Mouse (Mus musculus): ENCODE results near the gene Hba-x. TPM values are rescaled to one million over a fixed set of nuclear protein-coding genes. Genes with fewer than 3 reads are reported as not detected.

The Hba-x gene
- total RNA-seq, 2 experiments from 2014 or later = 0.68 to 8.8 TPM

- ATAC-seq (replicated peaks; ENCODE audit: low FRiP score, poor library complexity, severe bottlenecking) = no peak
Observed at GRCm38 (mm10) chr11:32309446-32309845, 33.2 kb downstream of the Hba-x start.

DNA sequence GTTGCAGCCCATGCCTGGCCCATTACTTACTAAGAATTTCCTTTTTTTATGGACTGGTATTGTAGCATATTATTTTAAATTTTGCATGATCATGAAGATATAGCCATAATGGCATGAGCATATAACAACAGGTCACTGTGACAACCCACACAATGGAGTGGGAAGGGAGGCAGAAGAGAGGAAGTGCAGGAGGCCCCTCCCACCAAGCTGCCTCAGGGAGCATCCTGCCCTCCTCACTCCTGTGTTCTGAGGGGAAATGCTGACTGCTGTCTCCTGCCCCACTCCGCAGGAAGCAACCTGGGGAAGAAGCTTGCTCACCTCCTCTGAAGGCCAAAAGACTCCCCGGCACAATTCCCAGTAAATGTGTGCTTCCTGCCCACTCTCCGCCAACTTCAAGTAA is 33.7 kb downstream of the Hba-x start:
- ATAC-seq (replicated peaks; ENCODE audit: low FRiP score, poor library complexity, severe bottlenecking) = no peak

GRCm38 (mm10) chr11:32316009-32316408 is 39.8 kb downstream of the Hba-x start:
- no peak for ATAC-seq (replicated peaks; ENCODE audit: low FRiP score, poor library complexity, severe bottlenecking)

DNA sequence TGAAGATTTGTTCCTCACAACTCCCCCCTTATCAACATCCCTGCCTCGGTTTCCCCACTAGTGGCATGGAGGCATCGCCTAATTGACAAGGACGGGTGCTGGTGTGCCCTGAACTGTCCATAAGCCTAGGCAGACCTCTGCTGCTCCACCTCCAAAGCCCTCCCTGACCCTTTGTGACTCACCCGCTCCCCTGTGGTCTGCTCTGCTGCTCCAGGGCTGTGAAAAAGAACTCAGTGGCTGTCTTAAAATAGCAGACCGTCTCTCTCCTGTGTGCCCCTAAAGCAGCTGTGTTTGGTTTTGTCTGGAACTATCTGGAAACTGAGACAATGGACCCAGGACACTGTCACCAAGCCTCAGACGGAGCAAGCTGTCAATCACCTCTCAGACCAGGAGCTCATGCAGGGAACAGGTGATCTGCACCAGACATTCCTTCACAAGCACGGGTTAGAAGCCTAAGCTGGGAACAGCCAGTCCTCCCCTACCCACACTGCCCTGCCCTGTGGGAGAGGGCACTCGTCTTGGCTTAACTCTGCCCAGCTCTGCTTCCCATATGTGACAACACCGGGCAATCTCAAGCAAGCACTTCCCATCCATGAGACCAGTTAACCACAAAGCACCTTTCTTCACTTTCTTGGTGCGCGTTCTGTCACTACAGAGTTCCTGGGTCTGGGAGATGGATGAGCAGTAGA is 44.5 kb downstream of the Hba-x start:
- ATAC-seq (replicated peaks; ENCODE audit: low FRiP score, poor library complexity, severe bottlenecking) = peak; percentile 8; the same call in 1 of the 2 replicates

- peak; percentile 83 for ATAC-seq (replicated peaks; ENCODE audit: low FRiP score, poor library complexity, severe bottlenecking)
Observed at GRCm38 (mm10) chr11:32321196-32321565, 45.0 kb downstream of the Hba-x start.

DNA sequence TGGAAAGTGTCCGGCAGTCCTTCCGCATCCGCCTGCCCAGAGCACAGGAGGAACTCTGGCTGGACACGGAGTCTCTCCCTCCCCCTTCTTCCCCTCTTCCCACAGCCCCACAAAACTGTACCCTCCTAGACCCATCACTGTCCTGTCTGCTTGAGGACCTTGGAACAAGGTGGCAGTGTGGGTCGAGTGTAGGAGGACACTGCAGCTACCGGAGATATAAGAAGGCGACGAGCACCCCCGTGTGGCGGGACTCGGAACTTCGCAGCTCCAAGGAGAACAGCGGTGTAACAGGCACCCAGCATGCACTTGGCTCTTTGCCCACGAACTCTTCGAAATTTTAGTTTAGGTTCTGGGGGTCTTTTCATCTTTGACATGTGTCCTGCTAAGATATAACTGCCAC is 48.4 kb downstream of the Hba-x start:
- ATAC-seq (replicated peaks; ENCODE audit: low FRiP score, poor library complexity, severe bottlenecking) = peak; percentile 85

Other genes with a start within 250 kb of the Hba-x start
- gene Il9r, start 76.1 kb upstream of the Hba-x start, total RNA-seq (2015; ENCODE audit: low replicate concordance) = not detected in 2 replicates
- gene Il9r, start 76.1 kb upstream of the Hba-x start, total RNA-seq (2017; ENCODE audit: low replicate concordance) = not detected in 2 replicates
- 64.4 and 68.3 TPM in 2 replicates for gene Snrnp25, start 71.0 kb upstream of the Hba-x start, total RNA-seq (2015; ENCODE audit: low replicate concordance)
- gene Snrnp25, start 71.0 kb upstream of the Hba-x start, total RNA-seq (2017; ENCODE audit: low replicate concordance) = 29.9 and 61.1 TPM in 2 replicates
- gene Rhbdf1, start 54.1 kb upstream of the Hba-x start, total RNA-seq (2015; ENCODE audit: low replicate concordance) = not detected in 2 replicates
- 1.2 and 7.5 TPM in 2 replicates for gene Rhbdf1, start 54.1 kb upstream of the Hba-x start, total RNA-seq (2017; ENCODE audit: low replicate concordance)
- gene Mpg, start 49.9 kb upstream of the Hba-x start, total RNA-seq (2015; ENCODE audit: low replicate concordance) = 21.3 and 22.1 TPM in 2 replicates
- gene Mpg, start 49.9 kb upstream of the Hba-x start, total RNA-seq (2017; ENCODE audit: low replicate concordance) = 29.0 and 33.3 TPM in 2 replicates
- 58.0 and 62.7 TPM in 2 replicates for gene Nprl3, start 8.7 kb upstream of the Hba-x start, total RNA-seq (2015; ENCODE audit: low replicate concordance)
- 166 and 187 TPM in 2 replicates for gene Nprl3, start 8.7 kb upstream of the Hba-x start, total RNA-seq (2017; ENCODE audit: low replicate concordance)
- 59,368 and 63,767 TPM in 2 replicates for gene Hba-a1, start 7.1 kb downstream of the Hba-x start, total RNA-seq (2015; ENCODE audit: low replicate concordance)
- 14,861 and 24,674 TPM in 2 replicates for gene Hba-a1, start 7.1 kb downstream of the Hba-x start, total RNA-seq (2017; ENCODE audit: low replicate concordance)
- 294 and 334 TPM in 2 replicates for gene Hbq1b, start 10.6 kb downstream of the Hba-x start, total RNA-seq (2015; ENCODE audit: low replicate concordance)
- gene Hbq1b, start 10.6 kb downstream of the Hba-x start, total RNA-seq (2017; ENCODE audit: low replicate concordance) = 138 and 139 TPM in 2 replicates
- gene Hba-a2, start 20.1 kb downstream of the Hba-x start, total RNA-seq (2015; ENCODE audit: low replicate concordance) = 143,341 and 149,783 TPM in 2 replicates
- 224,706 and 268,423 TPM in 2 replicates for gene Hba-a2, start 20.1 kb downstream of the Hba-x start, total RNA-seq (2017; ENCODE audit: low replicate concordance)
- 28.2 and 42.2 TPM in 2 replicates for gene Hbq1a, start 23.7 kb downstream of the Hba-x start, total RNA-seq (2015; ENCODE audit: low replicate concordance)
- gene Hbq1a, start 23.7 kb downstream of the Hba-x start, total RNA-seq (2017; ENCODE audit: low replicate concordance) = 17.0 and 21.0 TPM in 2 replicates
- 0.42 and 0.96 TPM in 2 replicates for gene Sh3pxd2b, start 71.4 kb downstream of the Hba-x start, total RNA-seq (2015; ENCODE audit: low replicate concordance)
- 0.28 and 0.85 TPM in 2 replicates for gene Sh3pxd2b, start 71.4 kb downstream of the Hba-x start, total RNA-seq (2017; ENCODE audit: low replicate concordance)
- 0.58 and 1.3 TPM in 2 replicates for gene Ubtd2, start 179.0 kb downstream of the Hba-x start, total RNA-seq (2015; ENCODE audit: low replicate concordance)
- gene Ubtd2, start 179.0 kb downstream of the Hba-x start, total RNA-seq (2017; ENCODE audit: low replicate concordance) = not detected in 2 replicates

Data from erythroblast, adult 5-6 weeks (primary cell).